Mouse (Mus musculus) Muller cell, postnatal 12 days (primary cell): ENCODE results near the gene Iscu.

Source experiments
- DNase-seq: peaks from one replicate; pipeline ENCODE4 v3.0.0-alpha.2; 2015; ENCODE audit errors: inconsistent ontology term

Gene Iscu

GRCm38 (mm10) chr5:113772450-113772895 is at the start of gene Iscu, which contains the start of gene Sart3:
Gene Iscu, plus strand, starts transcription at chr5:113772748.
Gene Sart3, minus strand, starts transcription at chr5:113772510.
- peak; percentile 96 for DNase-seq

GRCm38 (mm10) chr5:113723567-113724237 is 48.8 kb upstream of the Iscu start:
- no peak for DNase-seq

DNA sequence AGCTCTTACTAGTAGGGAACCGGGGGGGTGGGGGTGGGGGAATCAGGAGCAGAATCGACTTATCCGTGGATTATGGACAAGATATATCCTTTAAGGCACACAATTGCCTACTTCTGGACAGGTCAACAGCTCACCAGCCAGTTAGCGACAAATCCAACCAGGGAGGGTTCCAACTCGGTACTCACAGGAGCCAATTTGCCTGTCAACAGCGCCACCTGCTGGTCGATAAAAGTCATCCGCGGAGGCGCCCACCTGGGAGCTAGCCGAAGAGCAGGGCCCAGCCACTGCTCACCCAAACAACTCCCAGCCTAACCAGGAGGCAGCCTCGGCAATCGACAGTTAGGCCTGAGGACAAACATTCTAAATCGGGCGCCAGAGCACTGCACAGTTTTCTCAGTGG is 48.1 kb upstream of the Iscu start, which contains the start of gene 1700069L16Rik:
Gene 1700069L16Rik, minus strand, starts transcription at position 327 of the 400 bp plus-strand sequence.
- DNase-seq = peak; percentile 55

DNA sequence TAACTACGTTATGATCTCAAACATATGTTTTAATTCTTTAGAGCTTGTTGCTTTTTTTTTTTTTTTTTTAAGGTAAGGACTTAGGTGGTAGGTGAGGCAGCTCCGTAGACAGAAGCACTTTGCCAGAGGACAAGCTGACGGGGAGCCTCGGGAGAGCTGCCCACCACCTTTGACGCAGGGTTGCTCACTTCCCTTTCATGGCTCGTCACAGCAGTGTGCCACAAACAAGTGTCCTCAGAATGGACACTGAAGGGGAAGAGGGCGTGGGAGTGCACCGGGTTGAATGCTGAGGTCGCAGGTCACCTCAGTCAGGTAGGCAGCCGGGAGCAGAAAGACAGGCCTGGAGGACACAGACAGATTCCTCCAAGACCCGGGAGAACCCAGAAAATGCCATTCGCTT is 47.1 kb upstream of the Iscu start:
- DNase-seq = no peak

DNA sequence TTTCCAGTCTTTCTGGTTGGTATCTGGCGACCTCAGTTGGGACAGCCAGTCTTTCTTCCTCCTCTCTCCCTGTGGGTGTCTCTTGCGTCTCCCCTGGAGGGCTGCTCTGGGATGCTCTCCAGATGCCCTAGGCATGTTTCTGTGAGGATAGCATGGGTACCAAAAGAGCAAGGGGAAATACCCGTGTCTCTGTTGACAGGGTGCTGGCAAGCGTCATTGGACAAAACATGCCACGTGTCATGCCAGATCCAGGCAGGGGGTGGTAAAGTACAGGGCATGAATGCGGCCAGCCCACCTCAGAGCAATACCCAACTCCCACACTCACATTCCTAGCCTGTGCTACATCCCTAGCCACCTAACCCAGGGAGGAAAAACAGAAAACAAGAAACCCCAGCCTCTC is 45.9 kb upstream of the Iscu start:
- DNase-seq = no peak

DNA sequence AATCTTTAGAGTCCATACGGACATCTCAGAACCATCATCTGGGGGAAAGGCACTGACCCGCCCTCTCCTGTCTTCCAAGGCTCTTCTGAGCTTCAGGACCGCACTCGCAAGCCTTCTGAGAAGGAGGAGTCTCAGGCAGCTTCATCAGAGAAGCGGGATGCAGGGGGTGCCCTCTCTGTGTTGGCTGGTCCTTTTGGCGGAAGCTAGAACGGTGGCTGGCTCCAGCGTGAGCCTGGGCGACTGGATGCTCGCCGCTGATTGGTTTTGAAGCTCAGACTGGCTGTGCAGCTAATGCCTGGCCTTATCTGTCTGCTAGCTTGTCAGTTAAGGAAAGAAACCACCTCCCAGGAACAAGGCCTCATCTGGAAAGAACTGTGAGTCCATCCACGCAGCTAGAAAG is 45.3 kb upstream of the Iscu start:
- DNase-seq = no peak

DNA sequence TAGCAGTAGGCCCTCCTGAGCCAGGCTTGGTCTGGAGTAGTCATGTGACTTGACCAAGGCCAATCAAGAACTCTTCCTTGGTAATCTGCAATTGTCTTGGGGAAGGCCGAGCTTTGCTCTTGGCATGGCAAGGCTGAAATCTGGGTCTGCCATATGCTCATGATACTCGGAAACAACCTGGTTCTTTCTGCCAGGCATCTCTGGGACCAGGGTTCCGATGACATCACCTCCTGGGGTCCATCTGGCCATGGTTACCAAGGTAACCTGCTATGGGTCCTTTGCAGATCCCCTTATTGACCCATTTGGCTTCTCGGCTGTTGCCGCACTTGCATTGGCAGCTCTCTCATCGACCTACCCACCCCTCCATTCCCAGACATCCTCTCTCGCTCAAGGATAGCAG is 44.5 kb upstream of the Iscu start:
- no peak for DNase-seq

GRCm38 (mm10) chr5:113728691-113729090 is 43.9 kb upstream of the Iscu start:
- no peak for DNase-seq

GRCm38 (mm10) chr5:113730641-113731121 is 41.9 kb upstream of the Iscu start:
- DNase-seq = no peak

GRCm38 (mm10) chr5:113731174-113731573 is 41.4 kb upstream of the Iscu start:
- DNase-seq = no peak

- peak; percentile 16 for DNase-seq
These were observed 40.4 kb upstream of the Iscu start for GRCm38 (mm10) chr5:113732182-113732581.

- no peak for DNase-seq
These were observed 38.2 kb upstream of the Iscu start for GRCm38 (mm10) chr5:113734376-113734775.

DNA sequence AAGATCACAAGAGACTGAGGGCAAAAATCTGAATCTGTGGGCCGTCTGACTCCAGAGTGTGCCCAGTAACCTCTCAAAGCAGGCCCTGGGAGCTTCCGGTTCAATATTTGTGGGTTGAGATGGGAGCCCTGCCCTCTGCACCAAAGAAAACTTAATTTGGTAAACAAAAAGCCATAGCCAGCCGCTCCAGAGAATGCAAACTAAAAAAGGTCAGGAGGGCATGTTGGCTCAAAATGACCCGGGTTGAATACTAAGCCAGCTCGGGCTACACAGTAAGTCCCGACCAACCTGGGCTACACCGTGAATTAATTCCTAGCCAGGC is 37.6 kb upstream of the Iscu start:
- DNase-seq = no peak

DNA sequence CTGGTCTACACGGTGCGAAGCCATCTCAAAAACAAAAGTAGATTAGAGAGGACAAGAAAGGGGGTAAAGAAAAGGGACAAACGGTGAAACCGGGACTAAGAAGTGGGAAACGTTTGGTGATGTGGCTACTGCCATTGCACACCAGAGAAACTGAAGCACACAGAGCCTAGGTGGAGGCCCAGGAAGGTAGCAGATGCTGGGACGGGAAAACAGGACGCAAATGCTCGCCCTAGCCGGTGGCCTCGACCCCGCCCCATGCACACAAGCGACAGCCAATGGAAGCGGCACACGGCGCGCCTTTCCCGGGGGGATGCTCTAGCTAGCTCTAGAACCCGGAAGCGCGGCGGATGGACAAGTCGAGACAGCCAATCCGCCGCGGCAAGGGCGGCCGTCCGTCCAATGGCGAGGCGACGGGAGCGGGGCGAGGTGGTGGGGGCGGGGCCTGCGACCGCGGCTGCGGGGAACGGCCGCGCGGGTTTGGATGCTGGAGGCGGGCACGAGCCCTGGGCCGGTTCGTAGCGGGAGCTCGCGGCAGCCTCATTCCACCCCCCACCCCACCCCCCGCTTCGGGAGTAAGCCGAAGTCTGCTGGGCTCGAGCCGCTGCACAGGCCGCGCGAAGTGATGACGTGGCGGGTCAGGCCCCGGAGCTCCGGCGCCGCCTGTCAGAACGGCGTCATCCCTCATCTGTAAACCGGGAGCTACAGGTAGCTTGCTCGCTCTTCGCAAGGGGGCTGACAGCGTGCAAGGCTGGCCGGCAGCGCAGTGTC is 37.0 kb upstream of the Iscu start, which contains the start of gene Ficd:
Gene Ficd, plus strand, starts transcription at position 459 of the 768 bp plus-strand sequence.
- DNase-seq = peak; percentile 99

DNA sequence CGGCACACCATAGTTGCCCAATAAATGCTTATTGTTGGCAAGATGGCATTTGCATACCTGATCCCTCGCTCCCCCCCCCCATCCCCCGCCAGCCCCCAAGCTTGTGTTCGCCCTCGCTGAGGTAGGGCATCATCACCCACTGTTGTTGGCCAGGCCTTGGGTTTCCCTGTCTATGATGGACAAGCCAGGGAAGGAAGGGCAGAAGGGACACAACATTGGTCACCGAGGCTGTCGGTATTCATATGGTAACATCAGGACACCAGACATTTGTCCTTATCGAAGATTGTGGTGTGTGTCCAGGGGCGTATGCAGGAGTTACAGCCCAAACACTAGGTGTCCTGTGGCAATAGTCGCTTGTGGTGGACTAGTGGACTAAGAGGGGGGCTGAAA is 36.4 kb upstream of the Iscu start:
- DNase-seq = no peak

- no peak for DNase-seq
These were observed 35.9 kb upstream of the Iscu start for GRCm38 (mm10) chr5:113736522-113737164.

DNA sequence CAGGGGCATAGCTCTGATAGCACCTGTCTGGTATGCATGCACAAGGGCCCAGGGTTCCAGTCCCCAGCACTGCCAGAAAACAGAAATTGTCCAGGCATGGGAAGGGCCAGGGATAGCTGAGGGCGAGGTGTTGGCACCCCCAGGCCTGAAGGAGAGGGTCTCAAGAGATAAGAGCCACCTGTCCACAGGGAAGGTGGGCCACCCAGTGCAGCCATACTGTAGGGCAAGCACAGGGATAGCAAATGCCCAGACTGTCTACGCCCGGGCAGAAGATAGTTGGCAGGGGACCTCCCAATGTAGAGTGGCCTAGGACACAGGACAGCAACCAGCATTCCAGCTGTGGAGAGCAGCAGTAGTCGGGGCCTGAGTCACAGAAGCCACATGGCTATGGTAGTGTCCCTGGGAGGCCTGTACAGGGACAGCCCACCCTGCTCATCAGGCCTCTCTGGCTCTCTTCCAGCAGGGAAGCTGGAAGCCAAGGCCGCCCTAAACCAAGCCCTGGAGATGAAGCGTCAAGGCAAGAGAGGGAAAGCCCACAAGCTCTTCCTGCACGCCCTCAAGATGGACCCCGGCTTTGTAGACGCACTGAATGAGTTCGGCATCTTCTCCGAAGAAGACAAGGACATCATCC is 34.8 kb upstream of the Iscu start:
- DNase-seq = no peak

GRCm38 (mm10) chr5:113747629-113748028 is 24.9 kb upstream of the Iscu start:
- DNase-seq = no peak

DNA sequence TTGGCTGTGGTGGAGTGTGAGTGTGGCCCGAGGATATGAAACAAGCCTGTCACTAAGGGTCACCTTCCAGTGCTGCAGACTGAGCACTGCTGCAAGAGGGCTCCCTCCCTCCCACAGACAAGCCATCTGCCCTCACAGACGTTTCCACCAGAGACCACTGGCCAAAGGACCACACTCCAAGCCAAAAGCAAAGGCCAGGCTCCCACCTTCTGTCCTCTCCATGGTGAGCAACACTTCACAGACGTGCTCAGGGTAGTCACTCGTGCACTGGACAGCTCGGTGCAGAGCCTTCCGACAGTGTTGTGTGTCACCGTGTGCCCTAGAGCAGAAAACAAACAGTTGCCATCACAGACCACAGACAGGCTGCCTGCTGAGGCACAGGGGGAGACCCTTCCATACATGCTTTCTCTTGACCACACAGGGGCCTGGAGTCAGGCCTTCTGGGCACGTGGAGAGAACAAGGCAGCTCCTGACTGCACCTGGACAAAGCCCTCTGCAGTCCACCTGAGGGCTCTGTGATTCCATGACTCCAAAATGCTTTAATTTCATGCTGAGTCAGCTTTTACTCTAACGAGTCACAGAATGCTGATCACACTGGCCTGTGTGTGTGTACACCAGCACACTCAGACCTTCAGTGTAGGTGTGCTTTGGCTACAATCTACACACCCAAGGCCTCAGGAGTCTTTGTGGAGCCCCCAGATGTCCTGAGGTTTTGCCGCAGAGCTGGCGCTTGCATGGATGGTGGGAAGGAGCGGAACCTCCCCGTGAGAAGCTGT is 23.8 kb upstream of the Iscu start:
- DNase-seq = no peak

GRCm38 (mm10) chr5:113751521-113752157 is 20.9 kb upstream of the Iscu start:
- no peak for DNase-seq
